Mouse (Mus musculus) forebrain, embryonic 13.5 days (tissue): ENCODE measurements around the gene Ryr3. TPM values are rescaled to one million over a fixed set of nuclear protein-coding genes. Genes with fewer than 3 reads are reported as not detected.

Experiments
- ATAC-seq: fragments of 200-750 bp; cut with Nextera tagmentation; 2 replicates; pipeline ENCODE4 v1.8.0; 2017
- H3K27ac ChIP-seq: fragments of 300-500 bp; sonication (generic); 2 replicates; pipeline ENCODE4 v1.5.1; 2015; ENCODE audit warnings: inconsistent platforms, mild to moderate bottlenecking, moderate library complexity
- H3K27me3 ChIP-seq: fragments of 300-500 bp; sonication (generic); 2 replicates; pipeline ENCODE4 v1.6.1; 2015; ENCODE audit warnings: mild to moderate bottlenecking, inconsistent platforms
- H3K36me3 ChIP-seq: fragments of 300-500 bp; sonication (generic); 2 replicates; pipeline ENCODE4 v1.6.1; 2015; ENCODE audit warnings: mild to moderate bottlenecking, inconsistent platforms; ENCODE audit not compliant: poor library complexity, severe bottlenecking
- H3K4me1 ChIP-seq: fragments of 300-500 bp; sonication (generic); 2 replicates; pipeline ENCODE4 v1.6.1; 2015; ENCODE audit warnings: inconsistent platforms
- H3K4me2 ChIP-seq: fragments of 300-500 bp; sonication (generic); 2 replicates; pipeline ENCODE4 v1.6.1; 2015; ENCODE audit warnings: inconsistent platforms, mild to moderate bottlenecking, moderate library complexity
- H3K4me3 ChIP-seq: fragments of 300-500 bp; sonication (generic); 2 replicates; pipeline ENCODE4 v1.5.1; 2015; ENCODE audit warnings: mild to moderate bottlenecking, inconsistent platforms
- H3K9ac ChIP-seq: fragments of 300-500 bp; sonication (generic); 2 replicates; pipeline ENCODE4 v1.6.1; 2015; ENCODE audit warnings: mild to moderate bottlenecking, inconsistent platforms
- H3K9me3 ChIP-seq: fragments of 300-500 bp; sonication (generic); replicated peaks from 2 replicates; pipeline ENCODE4 v1.6.1; 2016; ENCODE audit warnings: inconsistent platforms
- WGBS: fragments of 180-500 bp; shearing (Covaris S2); methylation state at CpG from one replicate; pipeline ENCODE4 v1.1.7; 2015; 5-methylcytosine and 5-hydroxymethylcytosine counted together
- polyA plus RNA-seq: library from polyadenylated mRNA; unstranded; fragments of >200 nt; fragmentation: Nextera tagmentation; extraction: Ambion mirVana; gene quantifications from 2 replicates; pipeline ENCODE4 v1.2.1, GENCODE M21; 2015

Gene Ryr3
- polyA plus RNA-seq, 1 experiment from 2014 or later: 1.1 TPM

DNA sequence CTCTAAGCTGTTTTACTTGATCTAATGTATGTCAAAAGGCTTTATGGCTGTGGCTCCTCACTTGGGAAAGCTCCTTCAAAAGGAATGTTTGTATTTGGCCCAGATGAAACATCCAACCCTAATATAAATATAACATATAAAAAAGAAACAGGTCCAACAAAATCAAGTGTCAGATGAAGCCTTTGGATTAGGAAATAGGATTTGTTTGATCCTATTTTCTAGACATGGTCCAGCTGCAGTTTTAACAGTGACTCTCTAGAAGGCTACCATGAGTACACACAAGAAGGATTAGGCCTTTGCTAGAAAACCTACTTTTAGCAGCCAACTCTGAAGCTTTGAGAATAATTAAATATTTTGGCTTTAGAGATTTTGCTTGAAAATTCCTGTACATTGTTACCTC, 38.8 kb downstream of the Ryr3 start:
- Histone ChIP-seq H3K4me1 (0 out of 2 replicates have a peak, but pooled peaks cover 3% of the 10 kb centered on the region), H3K9ac (no peak overlapping the region)
- ATAC-seq: no peak

GRCm38 (mm10) chr2:113176337-113176736, 40.6 kb downstream of the Ryr3 start:
- ATAC-seq: peak; percentile 62; the same call in 1 of the 2 replicates
- 32% methylated on average over 5 of the region's 5 CpGs for WGBS
- H3K4me1 ChIP-seq: 0 out of 2 replicates have a peak, but pooled peaks cover 3% of the 10 kb centered on the region
- no peak overlapping the region for H3K4me3 ChIP-seq
- no peaks in the 10 kb centered on the region for H3K36me3 ChIP-seq
- H3K4me2 ChIP-seq: no peak overlapping the region
- no peaks in the 10 kb centered on the region for H3K27me3 ChIP-seq
- H3K9me3 ChIP-seq: no peaks in the 10 kb centered on the region
- no peak overlapping the region for H3K9ac ChIP-seq
- H3K27ac ChIP-seq: no peak overlapping the region

More for the DNA sequence above, 38.8 kb downstream of the Ryr3 start:
- H3K27ac ChIP-seq: no peak overlapping the region
- H3K9me3 ChIP-seq: no peaks in the 10 kb centered on the region
- H3K36me3 ChIP-seq: no peaks in the 10 kb centered on the region
- no peak overlapping the region for H3K4me2 ChIP-seq
- H3K4me3 ChIP-seq: no peak overlapping the region
- no peaks in the 10 kb centered on the region for H3K27me3 ChIP-seq

DNA sequence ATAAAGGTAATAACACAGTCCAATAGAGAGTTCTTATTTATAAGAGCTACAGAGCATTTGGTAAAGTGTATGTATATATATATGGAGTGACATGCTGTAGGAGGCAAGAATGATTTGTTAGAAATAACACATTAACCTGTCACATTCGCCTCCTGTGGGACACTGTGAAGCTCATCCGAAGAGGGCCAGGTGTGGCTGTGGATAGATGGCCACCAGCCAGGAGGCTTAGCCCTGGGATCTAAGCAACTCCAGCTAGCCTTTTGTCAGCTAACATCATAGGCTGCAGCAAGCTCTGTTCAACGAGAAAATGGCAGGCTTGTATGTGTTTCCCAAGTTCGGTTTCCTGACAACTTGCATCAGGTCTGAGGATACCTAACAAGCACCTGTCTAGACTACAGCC, 48.8 kb downstream of the Ryr3 start:
- no peaks in the 10 kb centered on the region for H3K9me3 ChIP-seq
- H3K4me3 ChIP-seq: no peak overlapping the region
- no peak overlapping the region for H3K9ac ChIP-seq
- H3K36me3 ChIP-seq: no peaks in the 10 kb centered on the region
- 86% methylated on average over 4 of the region's 4 CpGs for WGBS
- H3K27ac ChIP-seq: no peak overlapping the region
- no peak overlapping the region for H3K4me2 ChIP-seq
- no peaks in the 10 kb centered on the region for H3K27me3 ChIP-seq
- H3K4me1 ChIP-seq: no peaks in the 10 kb centered on the region
- no peak for ATAC-seq

DNA sequence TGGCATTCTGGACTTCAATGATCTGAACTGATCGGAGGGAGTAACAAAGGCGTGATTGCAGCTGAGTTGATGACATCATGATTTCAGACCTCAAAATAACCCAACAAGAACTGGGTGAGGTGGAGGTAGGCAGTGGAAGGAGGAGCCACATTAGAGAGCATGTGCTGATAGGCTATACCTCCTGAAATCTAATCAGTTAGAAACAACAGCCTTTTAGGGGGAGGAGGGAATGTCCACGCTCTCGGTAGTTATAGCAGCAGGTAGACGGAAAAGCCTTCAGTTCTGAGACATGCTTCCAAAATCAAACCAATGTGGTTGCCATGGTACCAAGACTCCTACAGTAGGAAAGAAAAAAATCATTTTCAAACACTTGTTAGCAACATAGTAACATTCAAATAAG, 55.4 kb downstream of the Ryr3 start:
- Histone ChIP-seq H3K4me2 (no peak overlapping the region), H3K27me3 (no peaks in the 10 kb centered on the region), H3K4me1 (no peaks in the 10 kb centered on the region), H3K36me3 (no peaks in the 10 kb centered on the region), H3K9me3 (no peaks in the 10 kb centered on the region), H3K9ac (no peak overlapping the region), H3K27ac (no peak overlapping the region), H3K4me3 (no peak overlapping the region)
- peak; percentile 61; the same call in 1 of the 2 replicates for ATAC-seq
- 84% methylated on average over 5 of the region's 5 CpGs for WGBS

GRCm38 (mm10) chr2:113137766-113138165, 79.1 kb downstream of the Ryr3 start:
- no peaks in the 10 kb centered on the region for H3K9me3 ChIP-seq
- no peak overlapping the region for H3K9ac ChIP-seq
- no peak overlapping the region for H3K4me2 ChIP-seq
- no peak for ATAC-seq
- no peaks in the 10 kb centered on the region for H3K36me3 ChIP-seq
- H3K4me3 ChIP-seq: no peak overlapping the region
- 86% methylated on average over 3 of the region's 3 CpGs for WGBS
- no peaks in the 10 kb centered on the region for H3K27me3 ChIP-seq
- no peaks in the 10 kb centered on the region for H3K4me1 ChIP-seq
- H3K27ac ChIP-seq: no peak overlapping the region

DNA sequence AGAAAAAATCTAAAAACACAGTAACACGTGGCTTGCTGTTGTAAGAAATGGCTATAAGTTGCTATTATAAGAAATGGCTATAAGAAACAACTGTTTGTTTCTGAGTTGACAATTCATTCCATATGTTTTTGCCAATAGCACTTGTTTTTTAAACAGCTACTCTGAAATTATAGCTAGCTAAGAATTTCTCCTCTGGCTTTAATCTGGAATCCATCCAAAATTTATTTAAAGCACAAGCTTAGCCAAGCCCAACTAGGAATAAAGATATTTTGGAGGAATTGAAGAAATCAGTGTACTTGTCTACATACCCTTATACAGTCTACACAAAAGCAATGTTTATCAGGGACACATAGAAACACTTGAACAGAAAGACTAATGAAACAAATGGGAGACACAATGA, 93.4 kb downstream of the Ryr3 start:
- Histone ChIP-seq H3K4me3 (no peak overlapping the region), H3K9ac (no peak overlapping the region), H3K36me3 (no peaks in the 10 kb centered on the region), H3K4me2 (no peak overlapping the region), H3K9me3 (no peaks in the 10 kb centered on the region), H3K4me1 (no peaks in the 10 kb centered on the region), H3K27ac (no peak overlapping the region), H3K27me3 (no peaks in the 10 kb centered on the region)
- no peak for ATAC-seq
- WGBS: 53% methylated on average over 1 of the region's 1 CpGs

- H3K27ac ChIP-seq: no peak overlapping the region
- H3K27me3 ChIP-seq: no peaks in the 10 kb centered on the region
- no peak overlapping the region for H3K4me2 ChIP-seq
- H3K9ac ChIP-seq: no peak overlapping the region
- no peaks in the 10 kb centered on the region for H3K36me3 ChIP-seq
- no peaks in the 10 kb centered on the region for H3K9me3 ChIP-seq
- no peak overlapping the region for H3K4me3 ChIP-seq
- ATAC-seq: no peak
- no peaks in the 10 kb centered on the region for H3K4me1 ChIP-seq
- 92% methylated on average over 1 of the region's 1 CpGs for WGBS
These were observed 97.8 kb downstream of the Ryr3 start for GRCm38 (mm10) chr2:113119080-113119479.

- ATAC-seq: no peak
- 94% methylated on average over 2 of the region's 2 CpGs for WGBS
- H3K4me2 ChIP-seq: no peak overlapping the region
- no peaks in the 10 kb centered on the region for H3K27me3 ChIP-seq
- no peaks in the 10 kb centered on the region for H3K36me3 ChIP-seq
- H3K9ac ChIP-seq: no peak overlapping the region
- H3K9me3 ChIP-seq: no peaks in the 10 kb centered on the region
- H3K27ac ChIP-seq: no peak overlapping the region
- H3K4me3 ChIP-seq: no peak overlapping the region
- no peaks in the 10 kb centered on the region for H3K4me1 ChIP-seq
These were observed 100.1 kb downstream of the Ryr3 start for GRCm38 (mm10) chr2:113116788-113117187.

GRCm38 (mm10) chr2:113115897-113116283, 101.0 kb downstream of the Ryr3 start:
- Histone ChIP-seq H3K27me3 (no peaks in the 10 kb centered on the region), H3K9me3 (no peaks in the 10 kb centered on the region), H3K4me3 (no peak overlapping the region), H3K4me1 (no peaks in the 10 kb centered on the region), H3K4me2 (no peak overlapping the region), H3K9ac (no peak overlapping the region), H3K36me3 (no peaks in the 10 kb centered on the region), H3K27ac (no peak overlapping the region)
- no peak for ATAC-seq
- WGBS: 86% methylated on average over 4 of the region's 4 CpGs

GRCm38 (mm10) chr2:113115248-113115896, 101.5 kb downstream of the Ryr3 start:
- H3K4me3 ChIP-seq: no peak overlapping the region
- WGBS: 90% methylated on average over 4 of the region's 4 CpGs

GRCm38 (mm10) chr2:113104609-113105008, 112.3 kb downstream of the Ryr3 start:
- peak; percentile 83; the same call in 1 of the 2 replicates for ATAC-seq
- no peaks in the 10 kb centered on the region for H3K27me3 ChIP-seq
- H3K36me3 ChIP-seq: no peaks in the 10 kb centered on the region
- no peak overlapping the region for H3K9ac ChIP-seq
- H3K27ac ChIP-seq: no peak overlapping the region
- H3K9me3 ChIP-seq: no peaks in the 10 kb centered on the region
- H3K4me3 ChIP-seq: no peak overlapping the region
- no peaks in the 10 kb centered on the region for H3K4me1 ChIP-seq
- no peak overlapping the region for H3K4me2 ChIP-seq
- 83% methylated on average over 6 of the region's 6 CpGs for WGBS

More at GRCm38 (mm10) chr2:113115248-113115896, 101.5 kb downstream of the Ryr3 start:
- Histone ChIP-seq H3K9me3 (no peaks in the 10 kb centered on the region), H3K9ac (no peak overlapping the region), H3K36me3 (no peaks in the 10 kb centered on the region), H3K27me3 (no peaks in the 10 kb centered on the region), H3K27ac (no peak overlapping the region), H3K4me2 (no peak overlapping the region), H3K4me1 (no peaks in the 10 kb centered on the region)
- no peak for ATAC-seq

DNA sequence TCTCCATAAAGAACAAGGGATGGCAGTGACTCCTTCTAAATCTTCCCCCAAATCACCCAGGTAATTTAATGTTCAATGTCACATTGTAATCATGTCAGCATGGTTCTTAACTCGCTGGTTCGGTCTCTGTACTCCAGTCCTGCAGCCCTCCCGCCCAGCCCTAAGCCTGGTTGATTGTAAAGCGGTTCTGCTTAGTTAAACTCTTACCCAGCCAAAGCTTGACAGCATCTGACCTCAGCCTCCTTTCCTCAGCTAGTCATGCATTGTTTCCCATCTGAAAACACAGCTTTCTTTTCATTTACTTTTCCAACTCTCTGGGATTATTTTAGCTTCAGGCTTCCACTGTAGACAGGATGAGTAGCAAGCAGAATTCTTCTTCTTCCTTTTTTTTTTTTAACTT, 121.7 kb downstream of the Ryr3 start:
- Histone ChIP-seq H3K27me3 (no peaks in the 10 kb centered on the region), H3K4me2 (no peak overlapping the region), H3K4me3 (no peak overlapping the region), H3K36me3 (no peaks in the 10 kb centered on the region), H3K27ac (no peak overlapping the region), H3K9ac (no peak overlapping the region), H3K9me3 (no peaks in the 10 kb centered on the region), H3K4me1 (no peaks in the 10 kb centered on the region)
- WGBS: 78% methylated on average over 4 of the region's 4 CpGs
- no peak for ATAC-seq

- 89% methylated on average over 6 of the region's 6 CpGs for WGBS
- Histone ChIP-seq H3K36me3 (no peaks in the 10 kb centered on the region), H3K9ac (no peak overlapping the region), H3K27me3 (no peaks in the 10 kb centered on the region), H3K4me2 (no peak overlapping the region), H3K4me1 (no peaks in the 10 kb centered on the region), H3K4me3 (no peak overlapping the region), H3K27ac (no peak overlapping the region), H3K9me3 (no peaks in the 10 kb centered on the region)
- ATAC-seq: no peak
These were observed 122.8 kb downstream of the Ryr3 start for GRCm38 (mm10) chr2:113094088-113094487.
